Mouse (Mus musculus) cerebellum, postnatal 14 days (tissue): Measurements from ENCODE around the gene Col28a1.
A peak's percentile ranks its signal among the peaks of the same experiment; 100 is the strongest.

Experiments used
- DNase-seq, 2 experiments: peaks; one replicate each; pipeline ENCODE4 v3.0.0; 2021; ENCODE audit warnings: mixed read lengths in 2 of 2

Gene Col28a1

DNA sequence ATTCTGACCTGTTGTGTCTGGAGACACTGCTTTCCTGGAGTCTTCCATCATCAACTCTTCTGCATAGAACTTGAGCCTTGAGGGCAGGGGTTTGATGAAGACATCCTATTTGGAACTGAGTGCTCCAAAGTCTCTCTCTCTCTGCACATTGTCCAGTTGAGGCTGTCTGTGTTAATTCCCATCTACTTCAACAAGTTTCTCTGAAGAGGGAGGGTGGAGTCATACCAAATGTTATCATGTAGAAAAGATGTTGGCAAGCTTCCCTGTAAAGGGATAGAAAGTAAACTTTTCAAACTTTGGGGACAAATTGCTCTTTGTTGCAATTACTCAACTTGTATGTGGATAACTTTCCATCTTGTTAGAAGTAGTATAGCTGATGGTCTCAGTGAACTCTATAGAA lies at the start of gene Col28a1:
Gene Col28a1, minus strand, starts transcription at position 101 of the 400 bp plus-strand sequence.
- no peak for DNase-seq

DNA sequence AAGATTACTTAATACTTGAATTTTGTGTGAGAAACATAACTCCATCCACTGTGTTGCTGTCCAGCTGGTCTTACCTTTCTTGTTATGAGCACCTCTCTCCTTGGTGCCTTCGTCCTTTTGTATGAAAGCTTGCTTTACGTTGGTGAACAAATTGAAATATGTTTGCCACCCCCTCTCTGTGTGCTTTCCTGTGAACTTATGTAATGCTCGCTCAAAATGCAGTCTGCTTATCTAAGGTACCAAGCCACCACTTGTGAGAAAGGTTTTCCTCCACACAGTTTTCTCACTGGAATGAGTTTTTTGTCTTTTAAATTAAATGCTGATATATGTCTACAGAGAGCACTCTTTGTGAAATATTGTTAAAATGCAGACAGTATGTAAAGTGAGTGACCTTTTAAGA lies 36.2 kb upstream of the Col28a1 start:
- no peak for DNase-seq

DNA sequence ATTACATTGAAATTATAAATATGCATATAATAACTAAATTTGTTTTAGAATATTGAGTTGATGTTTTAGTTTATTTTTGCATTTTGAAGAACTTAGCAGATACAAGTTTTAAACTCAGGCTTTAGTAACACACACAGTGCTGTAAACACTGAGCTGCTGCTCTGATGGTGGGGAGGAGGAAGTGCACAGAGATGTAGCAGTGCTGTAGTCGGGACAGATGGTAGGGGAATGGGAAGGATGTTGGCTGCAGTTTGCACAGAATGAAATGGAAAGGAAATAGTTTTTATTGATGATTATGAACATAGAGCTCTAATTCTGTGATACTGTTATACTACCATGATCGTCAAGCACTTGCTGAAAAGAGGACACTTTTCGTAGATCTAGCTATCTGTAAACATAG lies 34.6 kb upstream of the Col28a1 start:
- DNase-seq, result no peak

DNA sequence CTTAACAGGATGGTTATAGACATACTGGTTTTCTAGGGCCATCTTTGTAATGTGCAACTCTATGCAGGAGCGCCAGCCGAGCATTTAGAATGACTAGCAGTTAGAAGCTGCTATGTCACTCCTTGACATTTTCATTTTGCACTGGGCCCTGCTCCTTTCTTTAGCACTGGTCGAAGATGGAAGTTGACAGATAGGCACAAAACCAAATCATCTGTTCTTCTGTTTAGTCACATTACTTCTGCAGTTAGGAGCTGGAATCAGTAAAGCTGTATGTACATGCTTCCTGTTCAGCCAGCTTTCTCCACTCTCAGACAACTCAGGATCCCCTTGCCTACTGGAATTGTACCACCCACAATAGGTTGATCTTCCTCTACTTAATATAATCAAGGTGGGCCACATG lies 18.2 kb upstream of the Col28a1 start:
- peak; percentile 11 to 14 for DNase-seq

DNA sequence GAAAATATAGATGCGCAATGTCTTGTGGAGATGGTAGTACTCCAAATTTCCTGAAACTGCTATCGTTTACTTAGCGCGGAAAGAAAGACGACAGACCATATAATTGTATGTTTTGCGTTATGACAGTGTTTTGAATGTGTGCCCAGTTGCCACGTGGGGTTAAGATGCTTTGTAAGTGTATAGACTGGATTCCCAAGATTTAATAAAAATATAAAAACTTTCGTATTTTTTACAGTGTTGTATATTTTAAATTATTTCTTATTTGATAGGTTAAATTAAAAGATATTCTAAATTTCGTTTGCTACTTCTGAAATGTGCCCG lies 17.4 kb upstream of the Col28a1 start:
- DNase-seq, result peak in 1 of 2 experiments; percentile 53

DNA sequence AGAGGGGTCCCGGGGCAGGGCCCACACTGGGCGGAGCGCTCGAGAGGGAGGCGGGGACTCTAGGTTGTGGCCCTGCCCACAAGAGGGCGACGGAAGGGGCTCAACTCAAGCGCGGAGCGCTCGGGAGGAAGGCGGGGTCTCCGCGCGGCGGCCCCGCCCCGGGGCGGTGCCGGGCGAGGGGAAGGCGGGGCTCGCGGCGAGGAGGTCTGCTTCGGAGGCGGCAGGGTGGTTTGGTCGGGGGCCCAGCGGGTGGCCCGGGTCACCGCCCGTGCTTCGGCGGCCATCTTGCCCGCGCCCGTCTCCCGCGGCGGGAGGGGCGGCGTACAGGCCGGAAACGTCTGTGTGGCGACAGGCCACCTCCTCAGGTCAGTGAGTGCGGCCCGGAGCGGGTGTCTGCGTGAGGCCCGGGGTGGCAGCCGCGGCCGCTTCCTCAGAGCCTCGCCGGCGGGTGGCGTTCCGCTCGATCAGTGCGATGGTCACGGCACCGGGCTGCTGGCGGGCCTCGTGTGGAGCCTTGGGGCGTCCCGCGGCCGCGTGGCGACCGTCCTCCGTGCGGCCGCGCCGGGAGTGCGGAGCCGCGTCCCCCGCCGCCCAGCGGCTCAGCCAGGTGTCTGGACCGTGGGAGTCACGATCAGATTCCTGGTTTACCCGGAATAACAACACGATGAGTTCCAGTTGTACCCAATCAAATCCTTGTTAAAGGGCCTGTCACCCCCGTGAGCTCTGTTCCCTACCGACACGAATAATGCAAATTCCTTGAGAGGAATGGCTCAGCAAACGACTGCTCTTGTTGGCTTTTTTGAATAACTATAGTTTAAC lies 16.8 kb upstream of the Col28a1 start, which contains the start of gene Mios:
Gene Mios, plus strand, starts transcription at position 176 of the 819 bp plus-strand sequence.
- peak; percentile 92 to 95 for DNase-seq

DNA sequence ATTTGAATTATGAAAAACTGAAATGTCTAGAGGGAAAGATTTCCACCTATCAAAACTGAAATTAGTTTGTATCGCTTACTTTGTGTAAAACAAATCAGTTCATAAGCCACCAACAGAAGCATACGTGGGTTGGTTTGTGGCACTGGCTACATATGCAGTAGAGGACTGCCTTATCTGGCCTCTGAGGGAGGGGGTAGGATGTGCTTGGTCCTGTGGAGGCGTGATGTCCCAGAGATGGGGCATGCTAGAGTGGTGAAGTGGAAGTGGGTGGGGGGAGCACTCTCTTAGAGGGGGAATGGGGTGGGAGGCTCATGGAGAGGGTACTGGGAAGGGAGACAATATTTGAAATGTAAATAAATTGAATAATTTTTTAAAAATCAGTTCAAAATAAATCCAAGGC lies 2.5 kb downstream of the Col28a1 start:
- no peak for DNase-seq

DNA sequence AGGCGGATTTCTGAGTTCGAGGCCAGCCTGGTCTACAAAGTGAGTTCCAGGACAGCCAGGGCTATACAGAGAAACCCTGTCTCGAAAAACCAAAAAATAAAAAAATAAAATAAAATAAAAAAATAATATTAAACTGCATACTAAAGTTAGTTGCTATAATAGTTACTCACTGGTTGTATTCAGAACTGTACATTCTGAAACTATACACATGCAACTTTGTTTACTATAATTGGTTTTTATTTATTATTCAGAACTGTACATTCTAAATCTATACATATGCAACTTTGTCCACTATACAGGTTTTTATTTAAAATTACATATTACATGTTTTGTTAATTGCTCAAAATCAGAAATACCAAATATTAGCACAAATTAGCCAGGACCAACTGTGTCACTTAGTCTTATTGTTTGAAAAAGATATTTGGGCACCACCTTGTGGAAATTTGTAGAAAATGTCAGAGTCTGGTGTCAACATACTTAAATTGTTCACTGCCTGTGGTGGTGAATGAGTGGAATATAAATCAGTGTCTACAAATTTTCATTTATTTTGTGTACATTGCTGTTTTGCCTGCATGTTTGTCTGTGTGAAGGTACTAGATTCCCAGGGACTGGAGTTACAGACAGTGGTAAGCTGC lies 3.7 kb downstream of the Col28a1 start:
- peak; percentile 31 to 59 for DNase-seq

DNA sequence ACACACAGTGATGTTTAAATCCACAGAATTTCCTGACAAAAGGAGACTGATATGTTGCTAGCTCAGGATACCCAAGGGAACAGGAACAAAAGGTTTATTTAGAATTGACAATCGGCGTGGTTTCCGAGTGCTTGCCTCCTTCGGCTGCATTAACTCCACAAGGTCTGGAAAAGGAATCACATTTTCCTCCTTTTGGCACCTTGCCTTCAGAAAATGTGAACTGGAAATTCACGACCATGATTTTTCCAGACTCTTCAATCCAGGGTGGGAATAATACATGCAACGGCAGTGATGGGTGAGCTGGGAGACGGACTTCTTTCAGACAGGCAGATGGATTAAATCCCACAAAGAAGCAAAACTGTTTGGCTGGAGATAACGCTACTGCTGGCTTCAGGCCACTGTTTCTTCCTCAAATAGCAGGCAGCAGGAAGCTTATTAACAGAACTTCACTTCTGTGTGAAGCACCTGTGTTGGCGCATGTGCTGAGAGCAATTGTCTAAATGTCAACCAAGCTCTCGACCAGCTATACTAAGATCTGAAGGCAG lies 13.9 kb downstream of the Col28a1 start:
- peak; percentile 57 to 75 for DNase-seq

DNA sequence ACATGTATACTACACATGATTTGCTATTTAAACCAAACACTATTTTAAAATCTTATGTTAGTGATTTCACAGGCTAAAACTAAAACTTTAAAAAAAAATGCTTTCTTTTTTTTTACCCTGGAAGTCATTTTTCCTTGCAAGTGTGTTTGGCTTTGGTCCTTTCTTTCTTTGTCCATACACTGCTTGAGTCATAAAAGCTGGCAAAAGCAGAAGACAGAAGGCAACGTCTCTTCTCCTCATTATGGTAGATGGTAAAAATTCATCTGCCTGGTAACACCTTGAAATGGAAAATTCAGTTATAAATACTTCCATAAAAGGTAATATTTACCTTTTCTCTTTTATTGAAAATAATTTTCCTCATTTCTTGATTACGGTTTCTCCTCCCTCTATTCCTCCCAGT lies 16.3 kb downstream of the Col28a1 start:
- DNase-seq, result no peak

DNA sequence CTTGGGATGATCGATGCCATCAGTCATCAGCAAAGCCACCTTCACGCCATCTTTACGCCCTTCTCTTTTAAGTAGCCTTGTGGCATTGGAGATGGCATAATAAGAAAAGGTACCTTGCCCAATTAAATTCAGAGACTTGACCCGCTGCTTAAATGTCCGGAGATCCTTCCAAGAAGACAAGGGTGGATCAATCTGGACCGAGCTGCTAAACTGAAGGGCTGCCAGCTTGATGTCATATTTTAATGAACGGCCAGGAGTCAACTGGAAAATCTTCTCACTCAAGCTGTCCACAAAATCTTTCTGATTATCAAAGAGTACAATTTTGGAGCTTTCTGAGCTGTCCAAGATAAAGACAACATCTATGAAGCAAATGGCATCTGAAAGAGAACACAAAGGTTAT lies 17.1 kb downstream of the Col28a1 start:
- peak; percentile 62 to 69 for DNase-seq

DNA sequence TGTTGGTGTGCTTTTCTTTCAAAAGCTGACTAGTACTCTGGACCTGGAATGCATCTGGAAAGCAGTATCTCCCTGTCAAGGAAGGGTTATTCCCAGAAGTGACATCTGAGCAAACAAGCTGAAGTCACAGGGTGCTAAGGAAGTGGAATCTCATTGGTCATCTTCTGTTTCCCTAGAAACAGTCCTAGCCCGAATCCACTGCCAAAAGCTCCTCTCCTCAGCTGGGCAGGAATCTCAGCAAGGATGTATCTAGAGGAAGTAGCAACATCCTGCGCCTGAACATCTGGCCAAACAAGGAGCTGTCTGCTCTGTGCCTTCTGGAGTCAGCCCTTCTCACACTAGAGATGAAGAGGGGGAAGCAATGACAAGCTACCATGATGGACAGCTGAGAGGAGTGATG lies 18.4 kb downstream of the Col28a1 start:
- DNase-seq, result no peak

DNA sequence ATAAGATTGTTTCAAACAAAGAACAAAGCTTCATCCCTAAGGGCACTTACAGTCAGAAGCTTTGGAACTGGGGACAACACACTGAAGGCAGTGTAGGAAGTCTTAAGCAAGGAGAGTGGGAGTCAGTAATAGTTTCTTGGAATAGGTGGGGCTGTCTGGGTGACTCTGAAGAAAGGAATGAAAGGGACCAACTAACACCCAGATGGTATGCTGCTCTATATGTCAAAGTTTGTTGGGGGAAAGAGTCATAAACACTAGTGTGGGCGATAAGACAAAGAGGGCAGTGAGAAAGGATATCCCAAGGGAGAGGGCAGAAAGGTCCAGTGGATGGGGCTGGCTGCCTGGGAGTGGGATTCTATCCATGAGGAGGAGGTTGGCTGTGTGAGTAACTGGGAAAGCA lies 20.3 kb downstream of the Col28a1 start:
- no peak for DNase-seq

DNA sequence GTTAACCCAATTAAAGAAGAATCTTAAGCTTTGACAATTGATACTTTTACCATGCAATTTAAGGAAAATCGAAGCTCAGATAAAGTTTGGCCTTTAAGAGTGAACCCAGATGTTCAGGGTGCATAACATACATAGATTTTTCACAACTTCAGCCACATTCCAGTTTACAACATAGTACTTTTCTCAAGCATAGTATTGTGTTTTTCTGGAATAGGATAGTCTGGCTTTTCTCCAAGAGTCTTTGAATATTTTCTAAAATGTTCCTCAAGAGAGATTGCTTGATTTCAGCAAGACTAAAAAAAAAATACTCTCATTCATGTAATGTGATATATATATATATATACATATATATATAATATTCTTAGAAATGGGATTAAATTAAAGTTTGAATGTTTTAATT lies 27.7 kb downstream of the Col28a1 start:
- no peak for DNase-seq

DNA sequence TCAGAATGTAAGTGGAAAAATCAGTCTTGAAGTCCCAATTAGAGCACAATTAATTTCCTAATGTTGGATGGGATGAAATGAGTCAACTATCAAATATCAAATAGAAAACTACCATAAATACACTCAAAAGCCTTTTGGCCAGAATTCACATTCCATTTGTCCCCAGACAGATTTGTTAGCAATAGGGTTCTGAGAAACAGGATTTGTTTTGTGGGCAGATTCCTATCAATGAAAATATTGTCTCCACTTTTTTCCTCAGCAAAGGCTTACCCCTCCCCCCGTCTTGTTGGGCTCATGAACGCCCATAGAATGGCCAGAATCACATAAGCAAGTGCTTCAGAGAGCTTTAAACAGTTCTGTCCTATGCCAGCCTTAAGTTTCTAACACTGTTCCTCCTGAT lies 32.4 kb downstream of the Col28a1 start:
- DNase-seq, result no peak

DNA sequence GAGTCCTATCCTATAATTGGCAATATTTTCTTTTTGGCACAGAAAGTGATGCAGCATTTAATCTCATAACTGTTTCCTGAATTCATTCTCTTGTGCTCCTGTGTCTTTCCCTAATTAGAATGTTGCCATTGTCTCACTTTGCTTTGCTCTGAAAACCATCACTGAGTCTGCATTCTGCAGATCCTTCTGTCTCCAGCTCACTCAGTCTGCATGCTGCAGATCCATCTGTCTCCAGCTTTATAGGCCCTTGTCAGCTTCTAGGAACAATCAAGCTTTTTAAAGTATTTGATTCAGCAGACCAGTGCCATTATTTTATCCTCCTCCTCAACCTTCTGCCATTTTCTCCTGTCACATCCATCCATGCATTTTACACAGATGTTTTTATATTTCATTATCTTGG lies 35.3 kb downstream of the Col28a1 start:
- no peak for DNase-seq

DNA sequence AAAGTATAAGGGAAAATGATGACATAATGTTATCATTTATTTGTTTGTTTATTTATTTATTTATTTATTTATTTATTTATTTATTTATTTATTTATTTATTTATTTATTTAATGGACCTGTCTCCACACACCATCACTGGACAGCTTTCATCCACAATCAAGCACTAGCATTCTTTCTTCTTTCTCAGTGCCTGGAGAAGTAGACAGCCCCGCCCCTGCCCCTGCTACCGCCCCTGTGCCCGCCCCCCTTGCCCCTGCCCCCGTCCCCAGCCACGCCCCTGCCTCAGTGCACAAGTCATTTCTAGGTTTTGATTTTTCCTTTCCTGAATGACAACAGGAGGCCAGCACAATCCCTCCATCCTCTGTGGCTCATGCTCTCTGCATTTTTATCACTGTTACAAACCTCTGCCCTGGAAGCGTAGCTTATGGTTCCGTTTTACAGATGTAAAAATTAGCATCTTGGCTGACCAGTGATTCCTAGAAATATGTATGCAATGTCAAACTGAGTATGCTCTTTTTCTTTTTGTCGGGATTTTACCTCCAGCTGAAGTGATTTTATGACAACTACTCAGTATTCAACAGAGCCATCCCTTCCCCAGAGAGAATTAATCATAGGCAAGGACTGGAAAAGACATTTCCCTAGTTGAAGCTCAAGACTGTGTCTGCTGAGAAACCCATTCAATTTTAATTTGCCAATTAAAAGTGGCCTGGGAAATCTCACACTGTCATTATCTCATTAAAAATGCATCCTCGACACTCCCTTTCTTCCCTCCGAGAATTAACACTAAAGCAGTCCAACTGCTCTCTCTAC lies 39.7 kb downstream of the Col28a1 start:
- no peak for DNase-seq

DNA sequence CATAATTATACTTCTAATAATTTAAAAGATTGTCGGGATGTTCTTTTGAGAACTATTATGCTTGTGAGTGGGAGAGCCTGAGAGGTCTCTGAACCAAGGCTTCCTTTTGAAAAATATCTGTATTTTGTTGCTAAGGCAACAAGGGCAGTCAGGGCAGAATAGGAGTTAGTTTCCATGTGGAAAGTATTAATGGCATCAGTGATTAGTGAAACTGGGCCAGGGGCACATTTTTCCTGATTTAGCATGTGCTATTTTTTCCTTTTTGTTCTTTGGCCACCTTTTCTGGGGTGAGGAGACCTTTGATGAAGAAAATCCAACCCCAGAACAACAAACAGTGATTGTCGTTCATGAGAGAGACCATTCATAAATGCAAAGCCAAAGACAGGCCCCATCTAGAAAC lies 43.5 kb downstream of the Col28a1 start:
- DNase-seq, result no peak

DNA sequence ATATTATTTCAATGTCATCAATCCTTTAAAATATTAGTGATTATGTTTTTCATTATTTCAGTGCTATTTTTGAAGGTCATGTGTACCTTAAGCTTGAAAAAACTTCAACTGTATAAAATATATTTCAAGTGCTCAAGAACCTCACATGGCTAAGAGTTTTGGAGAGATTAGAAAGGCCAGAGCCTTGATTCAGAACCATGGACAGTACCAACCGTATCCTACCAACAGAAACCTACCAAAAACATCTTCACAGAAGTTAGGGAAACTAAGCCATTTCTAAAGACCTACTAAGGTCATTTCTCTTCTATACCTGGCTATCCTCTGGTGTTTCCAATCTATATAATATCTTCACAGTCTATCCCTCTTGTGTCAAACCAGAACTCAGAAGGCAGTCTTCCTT lies 50.5 kb downstream of the Col28a1 start:
- DNase-seq, result no peak

DNA sequence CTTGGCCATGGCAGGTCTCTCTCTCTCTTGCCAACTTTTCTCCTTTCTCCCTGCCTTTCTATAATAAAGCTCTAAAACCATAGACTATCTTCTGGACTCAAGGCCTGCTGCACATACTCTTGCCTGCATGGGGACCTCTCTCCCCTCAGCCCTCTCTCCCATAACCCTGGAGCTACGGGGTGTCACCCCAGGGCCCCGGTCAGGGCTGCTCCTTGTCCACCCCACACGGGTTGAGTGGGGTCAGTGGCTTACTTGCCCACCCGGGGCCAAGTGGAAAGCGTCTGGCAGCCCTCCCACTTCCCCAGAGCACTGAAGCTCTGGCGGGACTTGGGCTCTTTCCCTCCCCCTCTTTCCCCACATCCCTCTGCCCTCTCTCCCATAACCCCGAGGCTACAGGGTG lies 62.3 kb downstream of the Col28a1 start:
- peak in 1 of 2 experiments; percentile 5 for DNase-seq

DNA sequence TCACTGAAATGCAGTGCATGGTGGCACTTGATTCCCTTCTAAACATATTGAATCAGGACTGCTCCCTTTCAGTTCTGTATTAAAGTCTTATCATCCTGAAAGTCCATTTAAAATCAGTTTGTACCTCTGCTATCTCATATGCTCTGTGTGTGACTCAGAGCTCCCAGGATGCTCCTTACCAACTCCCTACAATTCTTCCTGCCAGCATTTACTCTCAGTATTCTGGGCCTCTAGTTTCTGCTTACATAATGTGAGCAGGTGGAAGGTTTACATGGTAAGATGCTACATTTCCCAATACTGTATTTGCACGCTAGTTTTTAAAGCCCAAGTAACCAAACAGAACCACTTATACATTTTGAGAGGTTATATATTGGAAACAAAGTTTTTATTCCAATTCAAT lies 64.3 kb downstream of the Col28a1 start:
- no peak for DNase-seq

DNA sequence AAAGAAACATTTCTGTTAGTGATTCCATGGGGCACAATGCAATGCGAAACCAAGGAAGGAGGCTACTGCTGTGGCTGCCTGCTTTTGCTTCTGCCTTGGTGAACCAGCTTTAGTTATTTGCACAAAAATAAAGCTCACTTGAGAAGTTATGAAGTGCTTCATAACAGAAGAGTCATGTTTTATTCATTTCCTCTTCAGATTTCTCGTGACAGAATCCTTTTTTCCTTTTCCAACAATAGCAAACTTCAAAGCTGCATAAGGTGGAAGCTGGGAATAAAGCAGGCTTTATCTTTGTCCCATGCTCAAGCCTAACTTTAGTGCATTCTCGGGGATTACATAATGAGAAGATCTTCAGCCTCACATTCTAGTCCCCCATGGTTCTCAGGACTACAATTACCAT lies 65.9 kb downstream of the Col28a1 start:
- no peak for DNase-seq

DNA sequence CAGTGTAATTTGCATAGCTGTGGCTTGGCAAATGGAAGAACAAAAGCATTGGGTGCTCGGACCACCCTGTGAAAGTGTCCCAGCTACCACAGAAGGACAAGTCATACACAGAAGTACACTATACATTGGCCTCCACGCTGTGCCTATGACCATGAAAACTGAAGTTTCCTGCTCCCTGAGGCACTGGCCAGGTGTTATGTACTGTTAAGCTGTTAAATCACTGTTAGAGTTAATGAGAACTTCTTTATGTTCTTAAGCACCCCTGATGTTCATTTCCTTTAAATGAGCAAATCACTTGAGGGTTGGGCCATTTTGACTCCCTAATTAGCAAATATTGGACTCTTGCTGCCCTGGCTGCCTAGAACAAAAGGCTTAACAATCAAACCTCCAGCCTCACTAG lies 73.3 kb downstream of the Col28a1 start:
- DNase-seq, result no peak

DNA sequence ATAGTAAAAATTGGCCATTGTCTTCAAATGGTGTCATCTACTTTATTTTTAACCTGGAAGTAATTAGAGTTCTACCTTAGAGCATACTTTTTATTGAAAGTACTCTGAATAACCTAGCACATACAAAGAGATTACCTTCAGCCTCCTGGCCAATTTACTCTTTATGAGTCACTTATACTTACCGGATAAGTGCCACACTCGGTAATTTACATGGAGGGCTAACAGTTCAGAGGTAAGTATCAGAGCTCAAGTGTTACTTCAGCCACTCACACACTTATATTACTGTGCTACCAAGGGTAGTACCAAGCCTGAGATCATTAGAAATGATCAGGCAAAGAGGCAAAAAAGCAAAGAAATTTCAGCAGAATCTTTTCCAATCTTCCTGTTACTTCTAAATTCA lies 73.8 kb downstream of the Col28a1 start:
- no peak for DNase-seq
